Mouse (Mus musculus) brown adipose tissue, adult 24 weeks (tissue): ENCODE measurements around the gene Cdk1. TPM values are rescaled to one million over a fixed set of nuclear protein-coding genes. Genes with fewer than 3 reads are reported as not detected.
A peak's percentile ranks its signal among the peaks of the same experiment; 100 is the strongest.

Experiments used
- H3K27ac ChIP-seq: fragments of 200-500 bp; replicated peaks from 2 replicates; pipeline ENCODE4 v1.5.1; 2012; ENCODE audit warnings: low read depth, mild to moderate bottlenecking, low read length
- H3K4me1 ChIP-seq: fragments of 200-500 bp; 2 replicates; pipeline ENCODE4 v1.6.1; 2012; ENCODE audit warnings: low read length, mixed read lengths; ENCODE audit not compliant: control insufficient read depth, insufficient read depth, insufficient read length
- H3K4me3 ChIP-seq: fragments of 200-500 bp; 2 replicates; pipeline ENCODE4 v1.5.1; 2012; ENCODE audit warnings: low read depth, mild to moderate bottlenecking, low read length, moderate library complexity; ENCODE audit not compliant: insufficient read depth
- polyA plus RNA-seq: library from polyadenylated mRNA; stranded (reverse); fragments of >200 nt; gene quantifications from 2 replicates; pipeline ENCODE4 v1.2.4, GENCODE M21; 2012; ENCODE audit not compliant: missing spikeins, insufficient read depth, insufficient read length

Gene Cdk1
- 1.7 TPM in 1 of 2 replicates, not detected in the other for polyA plus RNA-seq

DNA sequence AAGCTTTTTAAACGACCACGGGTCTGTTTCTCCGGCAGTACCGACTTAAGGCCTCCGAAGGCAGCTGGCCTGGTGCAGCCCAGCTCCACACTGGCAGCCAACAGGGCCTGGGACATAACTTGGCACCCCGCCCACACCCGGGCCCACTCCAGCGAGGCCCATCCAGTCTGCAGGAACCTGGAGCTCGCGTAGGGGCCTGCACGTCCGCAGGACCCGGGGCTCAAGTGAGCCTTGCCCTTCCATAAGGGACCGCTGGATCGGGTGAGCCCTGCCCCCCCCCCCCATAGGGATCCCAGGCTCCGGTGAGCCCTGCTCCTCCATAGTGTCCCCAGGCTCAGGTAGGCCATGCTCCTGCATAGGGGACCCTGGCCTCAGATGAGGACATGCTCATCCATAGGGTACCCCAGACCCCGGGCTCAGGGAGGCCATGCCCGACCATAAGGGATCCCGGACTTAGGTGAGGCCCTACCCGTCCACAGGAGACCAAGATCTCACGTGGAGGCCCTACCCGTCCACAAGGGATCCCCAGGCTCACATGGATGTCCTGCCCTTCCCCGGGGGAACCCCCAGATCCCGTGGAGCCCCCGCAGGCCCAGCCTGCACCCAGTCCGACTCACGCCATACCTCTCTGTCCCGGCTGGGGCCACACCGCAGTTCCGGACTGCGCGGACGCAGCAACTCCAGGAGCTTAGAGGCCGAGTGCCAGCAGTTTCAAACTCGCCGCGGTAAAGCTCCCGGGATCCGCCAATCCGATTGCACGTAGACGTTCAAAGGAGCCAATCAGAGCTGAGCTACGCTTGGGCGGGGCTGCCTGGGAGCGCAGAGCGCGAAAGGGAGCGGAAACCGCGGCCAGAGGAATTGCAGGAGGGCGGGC lies at the start of gene Cdk1:
Gene Cdk1 (minus strand): TSS at position 727 of the 874 bp plus-strand sequence.
- H3K4me1 ChIP-seq: 0 out of 2 replicates have a peak, but pooled peaks cover 2% of the 10 kb centered on the region
- H3K4me3 ChIP-seq: peak within 1 kb of the TSS; percentile 59
- no peak within 1 kb of the TSS for H3K27ac ChIP-seq

DNA sequence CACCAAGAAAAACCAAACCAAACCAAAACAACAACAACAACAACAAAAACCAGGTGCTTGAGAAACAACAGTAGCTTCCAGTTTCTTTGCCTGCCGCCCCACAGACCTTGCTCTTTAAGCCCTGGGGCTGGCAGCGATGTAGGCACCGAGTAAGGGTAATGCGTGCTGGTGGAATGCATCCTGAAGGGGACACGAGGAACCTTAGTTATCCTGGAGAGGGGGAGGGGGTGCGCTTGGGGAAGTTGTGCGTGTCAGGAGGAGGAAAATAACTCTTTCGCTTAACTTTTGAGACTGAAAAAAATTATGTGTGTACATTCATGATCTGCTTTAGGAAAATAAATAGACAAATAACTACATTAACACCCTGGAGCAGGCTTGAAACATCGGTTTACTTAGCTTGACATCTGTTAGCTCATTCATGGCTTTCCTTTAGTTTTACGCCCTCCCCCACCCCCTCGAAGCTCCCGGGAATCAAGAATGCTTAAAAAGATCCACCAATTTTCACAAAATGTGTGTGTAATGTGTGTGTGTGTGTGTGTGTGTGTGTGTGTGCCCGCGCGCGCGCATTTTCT lies 47.2 kb upstream of the Cdk1 start:
- no peak overlapping the region for H3K27ac ChIP-seq

DNA sequence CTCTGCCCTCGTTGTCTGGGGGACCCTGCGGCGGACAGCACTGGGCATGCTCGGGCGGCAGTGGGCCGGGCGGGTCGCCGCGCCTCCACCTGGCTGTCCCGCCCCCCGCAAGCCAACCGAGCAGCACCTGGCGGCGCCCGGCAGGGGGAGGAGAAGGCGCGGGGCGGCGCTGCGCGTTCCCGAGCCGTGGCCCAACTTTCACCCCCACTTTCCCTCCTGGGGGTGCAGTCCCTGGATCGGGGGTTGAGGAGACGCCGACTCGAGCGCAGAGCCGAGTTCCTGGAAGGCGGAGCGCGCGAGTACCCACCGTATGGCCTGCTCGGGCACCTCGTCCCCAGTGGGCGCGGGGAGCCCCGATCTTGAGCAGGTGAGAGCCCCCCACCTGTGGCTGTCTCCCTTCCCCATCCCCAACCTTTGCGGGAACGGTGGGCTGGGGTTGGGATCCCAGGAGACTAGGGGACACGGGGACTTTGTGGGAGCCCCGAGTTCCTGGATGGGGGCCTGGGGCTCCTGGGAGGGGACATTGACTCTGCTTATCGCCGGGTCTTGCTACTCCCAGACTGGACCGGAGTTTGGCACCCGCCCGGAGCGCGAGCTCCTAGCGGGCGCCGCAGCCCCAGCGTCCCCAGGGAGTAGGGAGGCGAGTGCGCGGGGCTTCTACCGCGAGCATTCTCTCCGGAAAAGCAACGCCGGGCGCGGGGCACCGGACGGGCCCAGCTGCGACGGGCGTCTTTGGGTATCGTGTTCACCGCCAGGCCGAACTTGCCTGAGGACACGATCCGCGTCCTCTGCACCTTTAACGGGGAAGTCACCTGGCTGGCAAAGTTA lies 46.2 kb upstream of the Cdk1 start, which contains the start of gene Ank3:
Gene Ank3 (plus strand): TSS at position 11 of the 828 bp plus-strand sequence.
- no peak within 1 kb of the TSS for H3K27ac ChIP-seq
- peak within 1 kb of the TSS; percentile 51 for H3K4me3 ChIP-seq
- H3K4me1 ChIP-seq: peaks cover 6% of the 10 kb centered on the region; the same call in 1 of the 2 replicates

More for the DNA sequence above, 47.2 kb upstream of the Cdk1 start:
- peaks cover 6% of the 10 kb centered on the region; the same call in 1 of the 2 replicates for H3K4me1 ChIP-seq
- H3K4me3 ChIP-seq: no peak overlapping the region

DNA sequence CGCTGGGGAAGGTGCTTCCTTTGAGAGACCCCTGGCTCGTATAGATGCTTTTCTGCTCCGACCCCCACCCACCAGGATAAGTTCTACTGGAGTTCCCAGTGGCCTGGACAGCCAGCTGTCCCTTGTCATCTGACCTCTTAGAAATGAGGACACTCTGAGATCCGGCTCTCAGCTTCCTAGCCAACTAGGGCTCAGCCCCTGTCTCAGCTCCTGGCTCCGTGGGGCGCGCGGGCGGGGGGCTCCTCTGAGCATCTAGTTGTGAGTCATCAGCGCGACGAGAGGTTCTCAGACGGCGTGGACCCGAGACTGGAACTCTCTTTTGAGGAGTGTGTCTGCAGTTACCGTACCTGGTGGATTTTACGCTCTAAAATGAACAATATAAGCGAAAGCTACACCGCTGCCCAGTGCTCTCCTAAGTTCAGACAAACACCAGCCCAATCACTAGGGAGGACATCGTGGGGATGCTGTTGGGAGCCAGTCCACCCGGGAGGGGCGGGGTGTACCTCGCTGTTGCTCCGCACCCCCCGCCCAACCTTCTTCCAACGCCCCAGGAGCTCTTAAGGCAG lies 45.5 kb upstream of the Cdk1 start:
- no peak overlapping the region for H3K27ac ChIP-seq

DNA sequence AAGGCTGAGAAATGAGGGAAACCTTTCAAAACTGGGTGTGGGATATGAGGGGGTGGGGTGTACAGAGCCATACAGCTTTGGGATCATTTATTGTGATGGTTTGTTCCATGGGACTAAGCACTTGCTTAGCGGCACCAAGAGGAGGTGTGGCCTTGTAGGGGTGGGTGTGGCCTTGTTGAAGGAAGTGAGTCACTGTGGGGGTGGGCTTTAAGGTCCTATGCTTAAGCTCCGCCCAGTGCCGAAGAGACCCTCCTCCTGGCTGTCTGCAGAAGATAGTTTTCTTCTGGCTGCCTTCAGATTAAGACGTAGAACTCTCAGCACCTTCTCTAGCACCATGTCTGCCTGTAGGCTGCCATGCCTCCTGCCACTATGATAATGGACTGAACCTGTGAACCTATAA lies 36.8 kb upstream of the Cdk1 start:
- H3K27ac ChIP-seq: no peak overlapping the region
- H3K4me3 ChIP-seq: no peak overlapping the region
- H3K4me1 ChIP-seq: no peaks in the 10 kb centered on the region

More for the DNA sequence above, 45.5 kb upstream of the Cdk1 start:
- Histone ChIP-seq H3K4me1 (peaks cover 6% of the 10 kb centered on the region; the same call in 1 of the 2 replicates), H3K4me3 (peak overlapping the region; percentile 51)

DNA sequence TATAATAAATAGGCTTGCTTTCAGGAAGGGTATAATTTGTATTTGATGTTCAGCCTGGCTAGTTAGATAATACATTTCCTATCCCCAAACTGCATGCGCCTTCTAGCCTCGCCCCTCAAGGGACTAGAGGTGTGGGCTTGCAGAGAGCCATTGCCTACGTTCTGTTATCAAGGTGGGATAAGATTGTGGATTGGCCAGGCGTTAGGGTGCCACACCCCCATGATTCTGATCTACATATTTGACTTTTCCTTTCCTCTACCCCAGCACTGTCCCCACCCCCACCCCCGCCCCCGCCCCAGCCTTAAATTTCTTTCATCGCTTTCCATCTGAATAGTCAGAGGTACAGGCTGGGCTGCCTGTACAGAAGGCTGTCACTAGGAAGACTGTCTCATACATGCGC lies 34.0 kb upstream of the Cdk1 start:
- no peak overlapping the region for H3K27ac ChIP-seq
- no peak overlapping the region for H3K4me3 ChIP-seq
- H3K4me1 ChIP-seq: no peaks in the 10 kb centered on the region

DNA sequence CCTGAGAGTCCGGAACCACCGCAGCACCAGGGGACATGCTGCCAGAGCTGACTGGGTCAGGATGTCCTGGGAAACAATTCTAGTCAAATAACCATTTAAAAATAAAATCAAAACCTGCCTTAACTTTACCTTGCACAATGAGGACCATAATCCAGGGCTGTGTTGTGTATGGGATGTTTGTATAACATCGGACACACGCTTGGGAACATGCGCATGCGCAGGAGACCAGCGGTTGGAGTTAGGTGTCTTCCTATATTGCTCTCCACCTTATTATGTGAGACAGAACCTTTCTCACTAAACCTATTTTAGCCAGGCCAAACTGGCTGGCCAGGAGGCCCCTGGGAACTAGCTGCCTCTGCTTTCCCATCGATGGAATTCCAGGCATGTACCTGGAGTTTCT lies 32.4 kb upstream of the Cdk1 start:
- H3K4me3 ChIP-seq: no peak overlapping the region
- H3K27ac ChIP-seq: no peak overlapping the region
- no peaks in the 10 kb centered on the region for H3K4me1 ChIP-seq

DNA sequence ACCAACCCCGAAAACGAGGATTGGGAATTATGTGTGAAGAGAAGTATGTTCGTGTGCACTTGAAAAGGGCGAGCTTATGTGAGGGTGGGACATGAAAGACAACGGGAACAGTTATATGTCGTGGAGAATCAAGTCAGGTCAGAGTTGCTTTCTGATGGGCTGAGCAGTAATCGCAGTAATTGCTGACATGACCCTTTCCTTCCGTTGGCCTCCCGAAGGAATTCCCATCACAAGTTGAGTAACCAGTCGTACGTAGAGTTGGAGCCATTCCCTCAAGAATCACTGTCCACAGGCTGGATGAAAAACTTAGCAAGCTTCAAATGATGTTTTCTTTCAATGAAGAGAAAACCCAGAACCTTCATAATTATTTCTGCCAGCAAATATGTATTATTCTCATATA lies 31.9 kb upstream of the Cdk1 start:
- Histone ChIP-seq H3K4me1 (no peaks in the 10 kb centered on the region), H3K27ac (no peak overlapping the region), H3K4me3 (no peak overlapping the region)

DNA sequence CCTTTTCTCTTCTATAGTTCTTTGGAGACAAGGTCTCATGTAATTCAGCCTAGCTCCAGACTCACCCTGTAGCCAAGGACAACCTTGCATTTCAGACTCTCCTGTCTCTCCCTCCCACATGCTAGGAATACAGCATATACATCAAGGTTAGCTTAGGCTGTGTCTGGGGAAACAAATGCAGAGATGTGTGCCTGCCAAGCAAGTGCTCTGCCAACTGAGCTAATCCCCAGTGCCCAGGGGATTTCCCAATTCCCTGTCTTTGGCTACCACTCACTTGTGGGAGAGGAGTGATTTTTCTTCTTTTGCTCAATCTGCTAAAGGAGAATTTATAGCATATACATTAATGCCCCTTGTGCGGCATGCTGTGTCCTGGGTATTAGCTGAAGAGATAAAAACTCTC lies 30.4 kb upstream of the Cdk1 start:
- H3K27ac ChIP-seq: no peak overlapping the region
- no peak overlapping the region for H3K4me3 ChIP-seq
- no peaks in the 10 kb centered on the region for H3K4me1 ChIP-seq

DNA sequence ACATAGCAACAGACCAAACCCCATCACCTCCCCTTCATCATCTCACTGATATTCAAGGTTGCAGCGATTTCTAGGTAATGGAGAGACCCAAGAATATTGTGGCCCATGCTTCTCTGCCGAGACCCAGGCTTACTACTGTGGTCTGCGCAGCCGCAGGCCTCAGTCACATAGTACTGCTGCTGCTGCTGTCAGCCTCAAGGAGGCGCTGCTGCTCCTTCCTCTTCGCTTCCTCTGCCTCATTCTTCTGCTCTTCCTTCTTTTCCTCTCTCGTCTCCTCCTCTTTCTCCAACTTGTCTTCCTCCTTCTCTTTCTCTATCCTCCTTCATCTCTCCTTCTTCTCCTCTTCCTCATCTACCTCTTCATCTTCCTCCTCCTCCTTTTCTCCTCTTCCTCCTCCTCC lies 22.4 kb upstream of the Cdk1 start:
- Histone ChIP-seq H3K4me3 (no peak overlapping the region), H3K27ac (no peak overlapping the region), H3K4me1 (no peaks in the 10 kb centered on the region)

DNA sequence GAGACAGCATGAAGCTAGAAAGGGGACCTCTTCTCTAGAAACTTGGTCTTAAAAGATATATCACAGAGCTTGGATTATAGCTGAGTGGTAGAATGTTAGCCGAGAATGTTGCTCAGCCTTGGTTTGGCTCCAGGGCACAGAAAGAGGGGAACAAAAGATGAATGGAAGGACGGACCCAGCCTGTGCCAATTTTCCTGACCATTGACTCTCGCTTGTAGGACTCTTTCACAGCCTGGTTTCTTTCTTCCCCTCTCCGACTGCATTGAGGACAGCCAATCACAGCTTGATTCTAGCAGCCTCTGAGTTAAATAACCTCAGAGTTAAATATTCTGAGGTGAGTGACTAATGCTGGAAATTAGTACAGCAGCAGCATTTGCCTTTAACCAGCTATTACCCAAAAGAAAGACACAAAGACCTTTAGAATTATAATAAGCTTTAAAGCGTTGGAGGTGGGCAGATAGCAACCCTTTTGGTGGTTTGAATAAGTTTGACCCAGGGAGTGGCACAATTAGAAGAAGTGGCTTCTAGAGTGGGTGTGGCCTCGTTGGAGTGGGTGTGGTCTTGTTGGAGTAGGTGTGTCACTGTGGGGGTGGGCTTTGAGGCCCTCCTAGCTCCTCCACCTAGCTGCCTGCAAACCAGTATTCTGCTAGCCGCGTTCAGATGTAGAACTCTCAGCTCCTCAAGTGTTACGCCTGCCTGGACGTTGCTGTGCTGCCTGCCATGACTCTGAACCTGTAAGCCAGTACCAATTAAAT lies 21.2 kb upstream of the Cdk1 start:
- Histone ChIP-seq H3K4me3 (no peak overlapping the region), H3K4me1 (no peaks in the 10 kb centered on the region), H3K27ac (no peak overlapping the region)

DNA sequence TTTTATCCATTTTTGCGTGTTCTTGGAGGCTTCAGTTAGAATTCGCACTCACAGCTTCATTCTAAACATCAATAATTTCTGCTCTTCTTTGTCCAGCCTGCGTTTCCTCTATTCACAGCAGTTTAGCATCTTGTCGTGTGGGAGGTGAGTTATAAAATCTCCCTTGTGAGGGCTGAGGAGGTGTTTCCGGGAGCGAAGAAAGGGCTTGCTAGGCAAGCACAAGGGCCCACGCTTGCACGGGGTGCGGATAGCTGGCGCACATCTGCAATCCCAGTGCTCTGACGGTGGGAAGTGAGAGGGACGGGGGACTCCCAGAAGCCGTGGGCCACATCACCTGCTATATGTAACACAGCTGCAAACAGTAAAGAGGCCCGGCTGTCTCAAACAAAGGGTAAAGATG lies 19.3 kb upstream of the Cdk1 start:
- no peaks in the 10 kb centered on the region for H3K4me1 ChIP-seq
- H3K4me3 ChIP-seq: no peak overlapping the region
- no peak overlapping the region for H3K27ac ChIP-seq

DNA sequence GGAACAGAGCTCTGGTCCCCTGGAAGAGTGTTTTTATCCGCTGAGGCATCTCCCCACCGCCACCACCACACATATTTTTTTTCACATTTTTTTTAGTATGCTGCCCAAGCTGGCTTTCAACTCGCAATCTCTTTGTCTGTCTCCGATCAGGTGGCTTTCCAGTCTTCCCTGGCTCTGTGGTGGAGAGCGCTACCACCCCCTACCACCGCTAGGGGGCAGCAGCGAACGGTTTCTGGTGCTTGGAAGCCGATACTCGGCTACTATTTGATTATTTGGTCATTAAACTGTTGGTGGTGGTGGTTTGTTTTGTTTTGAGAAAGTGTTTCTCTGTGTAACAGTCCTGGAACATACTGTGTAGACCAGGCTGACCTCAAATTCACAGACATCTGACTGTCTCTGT lies 18.7 kb upstream of the Cdk1 start:
- no peak overlapping the region for H3K27ac ChIP-seq
- no peak overlapping the region for H3K4me3 ChIP-seq
- no peaks in the 10 kb centered on the region for H3K4me1 ChIP-seq

DNA sequence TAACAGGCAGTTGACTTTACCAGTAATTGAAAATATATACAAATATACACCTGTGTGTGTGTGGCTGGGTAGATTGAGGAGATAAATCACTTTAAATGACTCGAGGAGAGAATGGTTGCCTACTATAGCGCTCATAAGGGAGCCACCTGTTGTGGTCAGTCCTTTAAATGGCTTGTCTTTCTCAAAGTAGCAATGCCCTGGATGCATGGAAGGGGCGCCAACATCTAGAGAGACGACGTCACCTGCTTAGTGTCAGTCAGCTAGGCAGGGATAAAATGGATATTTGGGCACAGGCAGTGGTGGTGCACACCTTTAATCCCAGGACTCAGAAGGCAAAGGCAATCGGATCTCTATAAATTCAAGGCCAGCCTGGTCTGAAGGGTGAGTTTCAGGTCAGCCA lies 16.6 kb upstream of the Cdk1 start:
- no peak overlapping the region for H3K4me3 ChIP-seq
- H3K27ac ChIP-seq: no peak overlapping the region
- no peaks in the 10 kb centered on the region for H3K4me1 ChIP-seq
